ENCODE assay signal across 8 mouse cellular contexts in the genomic region with DNA sequence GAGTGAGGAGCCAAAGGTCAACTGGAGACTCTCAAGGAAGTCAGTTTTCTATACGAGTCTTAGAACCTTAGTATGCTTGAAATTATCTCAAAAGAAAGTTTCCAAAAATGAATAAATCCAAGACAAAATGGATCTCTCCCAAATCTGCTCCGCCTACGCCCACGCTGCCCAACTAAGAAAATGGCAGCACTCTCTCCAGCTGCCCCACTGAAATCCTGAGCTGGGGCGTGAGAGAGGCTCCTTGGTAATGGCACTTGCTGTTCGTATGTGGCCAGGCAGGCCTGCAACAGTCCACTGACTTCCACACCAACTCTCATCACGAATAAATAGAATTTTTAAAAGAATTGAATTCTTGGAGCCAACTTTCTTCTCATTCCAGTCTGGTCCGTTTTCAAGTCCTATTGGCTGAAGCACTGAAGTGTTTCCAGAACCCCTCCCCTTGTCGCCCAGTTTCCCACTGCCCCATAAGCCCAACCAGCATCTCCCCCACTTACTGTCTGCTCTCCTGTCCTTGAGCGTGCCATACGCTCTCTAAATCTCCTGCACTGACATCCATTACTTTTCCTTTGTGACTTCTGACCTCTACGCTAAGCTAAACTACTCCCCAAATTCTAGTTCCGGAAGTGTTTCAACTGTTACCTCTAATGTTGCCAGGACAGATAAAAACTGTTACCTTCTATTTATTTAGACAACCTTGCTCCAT. TPM values are rescaled to one million over a fixed set of nuclear protein-coding genes. Genes with fewer than 3 reads are reported as not detected.
DNase-seq lines count a peak whose midpoint lies in the region; ATAC-seq and TF ChIP-seq lines count a peak whose summit lies in the region.
"Had no signal": no experiment of that assay in that cellular context is flagged by ENCODE, and none has a peak within 500 bp of the region (broad histone marks: within the 10 kb centered on the region; RNA-seq: fewer than 3 reads in every experiment).

No protein-coding gene starts in this region.

- H3K4me1 ChIP-seq in lung, embryonic 14.5 days (ENCODE audit: insufficient read depth): peaks cover 17% of the 10 kb centered on the region
- peaks cover 3% of the 10 kb centered on the region; the same call in 1 of the 2 replicates for H3K4me1 ChIP-seq in lung, adult 2 months (ENCODE audit: control insufficient read depth, insufficient read depth, low read length)
- H3K4me1 ChIP-seq in forebrain, embryonic 15.5 days: peaks cover 25% of the 10 kb centered on the region
- peaks cover 10% of the 10 kb centered on the region; the same call in 1 of the 2 replicates for H3K4me1 ChIP-seq in limb, embryonic 11.5 days (ENCODE audit: control insufficient read depth, insufficient read depth, low read length)
- H3K4me1 ChIP-seq in stomach, embryonic 15.5 days: peaks cover 17% of the 10 kb centered on the region; the same call in 1 of the 2 replicates

- H3K27me3 ChIP-seq in lung, embryonic 14.5 days (ENCODE audit: insufficient read depth, low read length): no peaks in the 10 kb centered on the region
- H3K27me3 ChIP-seq in forebrain, embryonic 15.5 days: no peaks in the 10 kb centered on the region
- H3K27me3 ChIP-seq in limb, embryonic 11.5 days (ENCODE audit: control insufficient read depth, insufficient read depth, low read length): no peaks in the 10 kb centered on the region
- no peaks in the 10 kb centered on the region for H3K27me3 ChIP-seq in stomach, embryonic 15.5 days (replicated peaks)

- no peak for TF ChIP-seq CTCF in lung, embryonic 14.5 days (IDR thresholded peaks at IDR 0.05; ENCODE audit: low read depth)
- TF ChIP-seq CTCF in lung, adult 2 months (IDR thresholded peaks at IDR 0.05; ENCODE audit: insufficient read depth, low read length): no peak

- 65% methylated on average over 13 of the region's 13 CpGs for WGBS in lung, embryonic 14.5 days
- 71% methylated on average over 13 of the region's 13 CpGs for WGBS in lung, adult 2 months
- 69% methylated on average over 13 of the region's 13 CpGs for WGBS in forebrain, embryonic 15.5 days
- WGBS in limb, embryonic 11.5 days: 72% methylated on average over 13 of the region's 13 CpGs
- 56% methylated on average over 13 of the region's 13 CpGs for WGBS in stomach, embryonic 15.5 days

- H3K9me3 ChIP-seq in lung, embryonic 14.5 days (ENCODE audit: low read depth, low read length): no peaks in the 10 kb centered on the region
- H3K9me3 ChIP-seq in forebrain, embryonic 15.5 days: no peaks in the 10 kb centered on the region
- H3K9me3 ChIP-seq in limb, embryonic 11.5 days (ENCODE audit: control insufficient read depth, low read length): no peaks in the 10 kb centered on the region
- no peaks in the 10 kb centered on the region for H3K9me3 ChIP-seq in stomach, embryonic 15.5 days
- H3K9me3 ChIP-seq: liver, embryonic 13.5 days had no signal

- no peak for TF ChIP-seq POLR2A in lung, adult 2 months (IDR thresholded peaks at IDR 0.05; ENCODE audit: borderline replicate concordance, extremely low read depth, low read depth, low read length)

- H3K36me3 ChIP-seq in lung, embryonic 14.5 days (ENCODE audit: insufficient read depth): peaks cover 3% of the 10 kb centered on the region; the same call in 1 of the 2 replicates
- H3K36me3 ChIP-seq in forebrain, embryonic 15.5 days: no peaks in the 10 kb centered on the region
- H3K36me3 ChIP-seq in limb, embryonic 11.5 days (ENCODE audit: control insufficient read depth, insufficient read depth, low read length): no peaks in the 10 kb centered on the region
- no peaks in the 10 kb centered on the region for H3K36me3 ChIP-seq in stomach, embryonic 15.5 days
- H3K36me3 ChIP-seq: liver, embryonic 13.5 days had no signal

- DNase-seq in lung, embryonic 14.5 days: peak; percentile 49
- DNase-seq in lung, adult 2 months: no peak
- no peak for DNase-seq in limb, embryonic 11.5 days (ENCODE audit: low spot score)
- no peak for DNase-seq in cerebellum, adult 11 months
- DNase-seq in frontal cortex, postnatal 14 days (ENCODE audit: low spot score in 2 of 2): no peak
- DNase-seq: liver, embryonic 13.5 days had no signal

- H3K9ac ChIP-seq in lung, embryonic 14.5 days: peak overlapping the region; percentile 64
- H3K9ac ChIP-seq in forebrain, embryonic 15.5 days (replicated peaks): peak overlapping the region; percentile 33; the same call in 1 of the 2 replicates
- H3K9ac ChIP-seq in limb, embryonic 11.5 days (ENCODE audit: low read length): peak overlapping the region; percentile 42
- H3K9ac ChIP-seq in stomach, embryonic 15.5 days: peak overlapping the region; percentile 32

- H3K4me3 ChIP-seq in lung, embryonic 14.5 days (ENCODE audit: low read depth, low read length): peak overlapping the region; percentile 44
- H3K4me3 ChIP-seq in lung, adult 2 months (replicated peaks; ENCODE audit: extremely low read depth, low read depth, low read length): no peak overlapping the region
- no peak overlapping the region for H3K4me3 ChIP-seq in forebrain, embryonic 15.5 days
- no peak overlapping the region for H3K4me3 ChIP-seq in limb, embryonic 11.5 days (ENCODE audit: low read depth, low read length)
- H3K4me3 ChIP-seq in stomach, embryonic 15.5 days (replicated peaks): peak overlapping the region; percentile 50

- peak overlapping the region; percentile 69 for H3K4me2 ChIP-seq in lung, embryonic 14.5 days
- H3K4me2 ChIP-seq in forebrain, embryonic 15.5 days (replicated peaks): peak overlapping the region; percentile 65
- H3K4me2 ChIP-seq in limb, embryonic 11.5 days (ENCODE audit: low read depth, severe bottlenecking): 0 out of 2 replicates have a peak overlapping the region, but pooled peaks have one; percentile 49
- H3K4me2 ChIP-seq in stomach, embryonic 15.5 days: peak overlapping the region; percentile 61

- peak overlapping the region; percentile 96 for H3K27ac ChIP-seq in lung, embryonic 14.5 days (ENCODE audit: low read depth)
- H3K27ac ChIP-seq in forebrain, embryonic 15.5 days (replicated peaks): peak overlapping the region; percentile 65
- peak overlapping the region; percentile 61 for H3K27ac ChIP-seq in limb, embryonic 11.5 days (replicated peaks; ENCODE audit: low read depth, low read length)
- H3K27ac ChIP-seq in stomach, embryonic 15.5 days: peak overlapping the region; percentile 95

- no peak for ATAC-seq in lung, embryonic 14.5 days (ENCODE audit: insufficient read depth)
- no peak for ATAC-seq in forebrain, embryonic 15.5 days (replicated peaks)
- ATAC-seq in limb, embryonic 11.5 days (ENCODE audit: insufficient number of reproducible peaks, low FRiP score, low TSS enrichment, low read depth): no peak
- no peak for ATAC-seq in stomach, embryonic 15.5 days (ENCODE audit: insufficient read depth, low FRiP score, low read depth)

RNA-seq across cellular contexts. Expression of a gene that starts 1.0 kb away (rescaled TPM):
- 397 and 446 TPM in 2 replicates for polyA plus RNA-seq in lung, embryonic 14.5 days (2014; fragmentation: Nextera tagmentation; extraction: Ambion mirVana)
- polyA plus RNA-seq in lung, adult 2 months (2012; rRNA removed): 174 and 258 TPM in 2 replicates
- 32.2 and 34.2 TPM in 2 replicates for polyA plus RNA-seq in forebrain, embryonic 15.5 days (2015; fragmentation: Nextera tagmentation; extraction: Ambion mirVana)
- polyA plus RNA-seq in limb, embryonic 11.5 days (2014; fragmentation: Nextera tagmentation; extraction: Ambion mirVana): 82.0 and 83.8 TPM in 2 replicates
- 1,258 and 1,308 TPM in 2 replicates for polyA plus RNA-seq in stomach, embryonic 15.5 days (2015; fragmentation: Nextera tagmentation; extraction: Ambion mirVana)

Comparison
In these comparisons a context has a peak if more than half of its experiments do, and no peak if none do; other contexts are left out.
1. H3K4me3 ChIP-seq: peak in lung, embryonic 14.5 days (single experiment) and stomach, embryonic 15.5 days (single experiment); none in lung, adult 2 months (single experiment), forebrain, embryonic 15.5 days (single experiment) and limb, embryonic 11.5 days (single experiment).
2. Peak in every context shown above with its lines, with median percentiles within 50 percentile points of each other: H3K27ac ChIP-seq, H3K4me2 ChIP-seq and H3K9ac ChIP-seq.